Mouse (Mus musculus): ENCODE results near the gene Hoxc10.

Gene Hoxc10

GRCm38 (mm10) chr15:102966776-102967311 is at the start of gene Hoxc10:
Hoxc10 (plus strand) TSS chr15:102966796.
- no peak for DNase-seq (ENCODE audit: low read depth, low spot score)

- no peak for DNase-seq (ENCODE audit: low read depth, low spot score)
Measured at GRCm38 (mm10) chr15:102917972-102918572, 48.5 kb upstream of the Hoxc10 start.

- no peak for DNase-seq (ENCODE audit: low read depth, low spot score)
Measured at GRCm38 (mm10) chr15:102918611-102919265, 47.9 kb upstream of the Hoxc10 start.

GRCm38 (mm10) chr15:102919336-102920180 is 47.0 kb upstream of the Hoxc10 start:
- DNase-seq (ENCODE audit: low read depth, low spot score): no peak

GRCm38 (mm10) chr15:102920619-102921018 is 46.0 kb upstream of the Hoxc10 start:
- DNase-seq (ENCODE audit: low read depth, low spot score): no peak

GRCm38 (mm10) chr15:102921053-102922011 is 45.3 kb upstream of the Hoxc10 start, which contains the start of gene Hoxc13:
Hoxc13 (plus strand) TSS chr15:102921103.
- no peak for DNase-seq (ENCODE audit: low read depth, low spot score)

- DNase-seq (ENCODE audit: low read depth, low spot score): no peak
Measured at GRCm38 (mm10) chr15:102922012-102922362, 44.6 kb upstream of the Hoxc10 start.

- no peak for DNase-seq (ENCODE audit: low read depth, low spot score)
Measured at GRCm38 (mm10) chr15:102922636-102923500, 43.7 kb upstream of the Hoxc10 start.

- no peak for DNase-seq (ENCODE audit: low read depth, low spot score)
Measured at GRCm38 (mm10) chr15:102927032-102927645, 39.5 kb upstream of the Hoxc10 start.

- DNase-seq (ENCODE audit: low read depth, low spot score): no peak
Measured at GRCm38 (mm10) chr15:102931706-102932358, 34.8 kb upstream of the Hoxc10 start.

- no peak for DNase-seq (ENCODE audit: low read depth, low spot score)
Measured at GRCm38 (mm10) chr15:102934438-102934837, 32.2 kb upstream of the Hoxc10 start.

GRCm38 (mm10) chr15:102934897-102935296 is 31.7 kb upstream of the Hoxc10 start:
- no peak for DNase-seq (ENCODE audit: low read depth, low spot score)

GRCm38 (mm10) chr15:102936279-102936972 is 30.2 kb upstream of the Hoxc10 start, which contains the start of gene Hoxc12:
Hoxc12 (plus strand) TSS chr15:102936757.
- DNase-seq (ENCODE audit: low read depth, low spot score): no peak

GRCm38 (mm10) chr15:102937036-102937666 is 29.4 kb upstream of the Hoxc10 start:
- DNase-seq (ENCODE audit: low read depth, low spot score): no peak

GRCm38 (mm10) chr15:102939256-102940155 is 27.1 kb upstream of the Hoxc10 start:
- DNase-seq (ENCODE audit: low read depth, low spot score): no peak

- DNase-seq (ENCODE audit: low read depth, low spot score): no peak
Measured at GRCm38 (mm10) chr15:102942739-102943467, 23.7 kb upstream of the Hoxc10 start.
